In the genomic region with DNA sequence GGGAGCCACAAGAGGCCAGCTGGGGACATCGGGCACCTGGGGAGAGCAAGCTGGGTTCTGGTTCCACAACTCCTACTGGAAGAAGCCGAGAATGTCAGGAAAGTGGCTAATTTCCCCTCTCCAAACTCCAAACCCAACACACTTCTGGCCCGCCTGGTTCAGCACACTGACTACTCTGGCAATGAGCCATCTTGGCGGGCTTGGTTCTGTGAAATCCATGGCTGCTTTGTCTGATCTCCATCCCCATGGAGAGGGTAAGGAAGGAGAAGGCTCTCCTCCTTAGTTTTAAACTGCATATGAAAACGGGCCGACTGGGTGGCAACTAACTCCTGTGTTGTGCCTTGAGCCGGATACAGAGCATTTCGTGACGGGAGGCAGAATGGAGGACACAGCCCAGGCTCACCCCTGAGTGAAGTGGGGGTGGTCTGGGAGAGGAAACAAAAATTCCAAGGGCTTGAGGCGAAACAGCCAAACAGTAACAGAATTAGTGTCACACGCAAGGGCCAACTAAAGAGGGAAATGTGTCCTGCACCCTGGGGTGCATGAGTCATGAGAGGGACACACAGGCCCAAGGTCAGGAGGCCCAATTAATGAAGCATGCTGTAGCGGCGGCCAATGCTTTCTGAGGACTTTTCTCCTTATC, we compare ENCODE assay signal across 11 mouse cellular contexts. TPM values are rescaled to one million over a fixed set of nuclear protein-coding genes. Genes with fewer than 3 reads are reported as not detected.
A peak's percentile ranks its signal among the peaks of the same experiment; 100 is the strongest.
DNase-seq lines count a peak whose midpoint lies in the region; ATAC-seq and TF ChIP-seq lines count a peak whose summit lies in the region.
"Had no signal": no experiment of that assay in that cellular context is flagged by ENCODE, and none has a peak within 500 bp of the region (broad histone marks: within the 10 kb centered on the region; RNA-seq: fewer than 3 reads in every experiment).

No protein-coding gene starts in this region.

- H3K4me3 ChIP-seq in lung, embryonic 15.5 days = no peak overlapping the region
- no peak overlapping the region for H3K4me3 ChIP-seq in gastrocnemius, adult 2 months
- no peak overlapping the region for H3K4me3 ChIP-seq in kidney, embryonic 15.5 days (replicated peaks)
- H3K4me3 ChIP-seq in liver, postnatal 0 days (ENCODE audit: low read depth, low read length) = no peak overlapping the region

- ATAC-seq in lung, embryonic 15.5 days (ENCODE audit: borderline replicate concordance, extremely low read depth, low FRiP score, low TSS enrichment) = peak; percentile 8; the same call in 1 of the 2 replicates
- no peak for ATAC-seq in kidney, embryonic 15.5 days (replicated peaks; ENCODE audit: low FRiP score)
- no peak for ATAC-seq in liver, postnatal 0 days
- ATAC-seq in megakaryocyte-erythroid progenitor cell, adult 5-6 weeks (replicated peaks; ENCODE audit: low FRiP score, low TSS enrichment, poor library complexity, severe bottlenecking) = no peak

- H3K27me3 ChIP-seq in lung, embryonic 15.5 days = no peaks in the 10 kb centered on the region
- no peaks in the 10 kb centered on the region for H3K27me3 ChIP-seq in kidney, embryonic 15.5 days
- no peaks in the 10 kb centered on the region for H3K27me3 ChIP-seq in liver, postnatal 0 days (ENCODE audit: insufficient read depth, low read length)

- intact Hi-C loops in gastrocnemius, adult 2 months (cut with DNase I) = no loop called here

- no peak for TF ChIP-seq EP300 in liver, postnatal 0 days (IDR thresholded peaks at IDR 0.05; ENCODE audit: low read depth)

- H3K9ac ChIP-seq in lung, embryonic 15.5 days = no peak overlapping the region
- no peak overlapping the region for H3K9ac ChIP-seq in kidney, embryonic 15.5 days
- H3K9ac ChIP-seq in liver, postnatal 0 days (replicated peaks) = no peak overlapping the region

- H3K9me3 ChIP-seq in lung, embryonic 15.5 days = no peaks in the 10 kb centered on the region
- no peaks in the 10 kb centered on the region for H3K9me3 ChIP-seq in kidney, embryonic 15.5 days (replicated peaks)
- H3K9me3 ChIP-seq in liver, postnatal 0 days (ENCODE audit: low read length) = no peaks in the 10 kb centered on the region

- 81% methylated on average over 13 of the region's 13 CpGs for WGBS in lung, embryonic 15.5 days
- WGBS in kidney, embryonic 15.5 days = 81% methylated on average over 13 of the region's 13 CpGs
- WGBS in liver, postnatal 0 days (ENCODE audit: insufficient replicate concordance) = 87% methylated on average over 13 of the region's 13 CpGs

- H3K36me3 ChIP-seq in lung, embryonic 15.5 days = peaks cover 53% of the 10 kb centered on the region
- peaks cover 49% of the 10 kb centered on the region for H3K36me3 ChIP-seq in kidney, embryonic 15.5 days
- H3K36me3 ChIP-seq in liver, postnatal 0 days (replicated peaks; ENCODE audit: insufficient read depth, low read length) = peaks cover 30% of the 10 kb centered on the region

- H3K27ac ChIP-seq in lung, embryonic 15.5 days = no peak overlapping the region
- H3K27ac ChIP-seq in gastrocnemius, adult 2 months = no peak overlapping the region; the same call in 1 of the 2 replicates
- H3K27ac ChIP-seq in kidney, embryonic 15.5 days = peak overlapping the region; percentile 29; the same call in 1 of the 2 replicates
- no peak overlapping the region for H3K27ac ChIP-seq in liver, postnatal 0 days (ENCODE audit: low read depth)
- H3K27ac ChIP-seq: macrophage had no signal

- 0 out of 2 replicates have a peak, but pooled peaks cover 2% of the 10 kb centered on the region for H3K4me1 ChIP-seq in lung, embryonic 15.5 days
- peaks cover 36% of the 10 kb centered on the region for H3K4me1 ChIP-seq in kidney, embryonic 15.5 days
- no peaks in the 10 kb centered on the region for H3K4me1 ChIP-seq in liver, postnatal 0 days (ENCODE audit: insufficient read depth)

- no peak for TF ChIP-seq CTCF in gastrocnemius, adult 2 months (IDR thresholded peaks at IDR 0.05)
- TF ChIP-seq CTCF in liver, postnatal 0 days (IDR thresholded peaks at IDR 0.05; ENCODE audit: low read depth) = no peak

- no peak overlapping the region for H3K4me2 ChIP-seq in lung, embryonic 15.5 days
- H3K4me2 ChIP-seq in kidney, embryonic 15.5 days = no peak overlapping the region
- H3K4me2 ChIP-seq in liver, postnatal 0 days (ENCODE audit: low read depth, low read length) = no peak overlapping the region

- DNase-seq in lung, adult 18-20 months = no peak
- DNase-seq in brain, adult 2 months (ENCODE audit: low read depth, low spot score) = peak; percentile 36
- peak; percentile 62 for DNase-seq in gastrocnemius, adult 2 months
- DNase-seq in liver, postnatal 0 days = no peak
- DNase-seq in urinary bladder, postnatal 25 days (ENCODE audit: low spot score) = no peak

RNA-seq across cellular contexts. Expression of a gene that starts 59.6 kb away (rescaled TPM):
- polyA plus RNA-seq in lung, embryonic 15.5 days (2015; fragmentation: Nextera tagmentation; extraction: Ambion mirVana) = not detected in 2 replicates
- total RNA-seq in gastrocnemius, adult 2 months (2021) = not detected
- polyA plus RNA-seq in kidney, embryonic 15.5 days (2015; fragmentation: Nextera tagmentation; extraction: Ambion mirVana) = not detected in 2 replicates
- not detected in 2 replicates for polyA plus RNA-seq in liver, postnatal 0 days (2015; fragmentation: Nextera tagmentation; extraction: Ambion mirVana)
- not detected in 2 replicates for total RNA-seq in megakaryocyte-erythroid progenitor cell, adult 5-6 weeks (2014; fragmentation: Nextera tagmentation)
- not detected in 2 replicates for total RNA-seq in megakaryocyte-erythroid progenitor cell, adult 5-6 weeks (2017)
- total RNA-seq: adrenal gland, adult 18-20 months had no signal
- polyA plus RNA-seq: heart, embryonic 14.5 days; macrophage had no signal

Comparison
In these comparisons a context has a peak if more than half of its experiments do, and no peak if none do; other contexts are left out.
1. DNase-seq: peak in brain, adult 2 months (single experiment) and gastrocnemius, adult 2 months (single experiment); none in lung, adult 18-20 months (0 of 2), liver, postnatal 0 days (single experiment) and urinary bladder, postnatal 25 days (single experiment).